Mouse (Mus musculus) ES-Bruce4 (cell line): ENCODE data around the gene Lrrc45.
"Not testable (repeated sequence)": the region's sequence is repeated elsewhere in the genome, so short reads cannot be mapped to it uniquely, and the experiment has no call there.

Experiments
- CTCF ChIP-seq: IDR thresholded peaks from one replicate; pipeline ENCODE4 v1.8.1; 2011; ENCODE audit warnings: low read depth, low read length
- POLR2A ChIP-seq: IDR thresholded peaks from one replicate; pipeline ENCODE4 v1.8.1; 2011; ENCODE audit warnings: low read length; ENCODE audit not compliant: insufficient read depth

DNA sequence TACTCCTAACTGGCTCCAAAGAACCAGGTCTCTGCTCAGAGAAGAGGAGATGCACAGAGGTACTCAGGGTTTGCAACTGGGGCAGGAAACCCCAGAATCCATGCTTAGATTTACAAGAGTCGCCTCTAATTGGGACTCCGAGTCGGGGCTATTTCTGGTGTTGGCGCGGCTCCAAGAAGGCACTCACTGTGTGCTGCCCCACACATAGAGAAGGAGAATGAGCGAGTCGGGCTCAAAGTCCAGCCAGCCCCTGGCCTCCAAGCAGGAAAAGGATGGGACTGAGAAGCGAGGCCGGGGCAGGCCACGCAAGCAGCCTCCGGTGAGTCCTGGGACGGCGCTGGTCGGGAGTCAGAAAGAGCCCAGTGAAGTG lies 48.9 kb downstream of the Lrrc45 start, which contains the start of gene Hmga1b:
- not testable (repeated sequence) for TF ChIP-seq CTCF, POLR2A
